Mouse (Mus musculus) heart, adult 8-10 months (tissue): ENCODE measurements around the gene Adamts2. TPM values are rescaled to one million over a fixed set of nuclear protein-coding genes. Genes with fewer than 3 reads are reported as not detected.

Experiments used
- DNase-seq: peaks from one replicate; pipeline ENCODE4 v3.0.0; 2022; ENCODE audit warnings: low spot score
- total RNA-seq, 4 experiments: library from RNA; stranded (reverse); gene quantifications; 2 replicates each; pipeline ENCODE4 v1.2.4; 2022

Adamts2 gene
- total RNA-seq, 4 experiments from 2014 or later: 6.1 to 7.1 (median 6.8) TPM

GRCm38 (mm10) chr11:50841023-50841735 lies 239.3 kb downstream of the Adamts2 start, which contains the start of gene Zfp879:
Zfp879 (minus strand) TSS chr11:50841552.
- DNase-seq: peak; percentile 86

GRCm38 (mm10) chr11:50845951-50846350 lies 244.1 kb downstream of the Adamts2 start:
- no peak for DNase-seq

GRCm38 (mm10) chr11:50847047-50847446 lies 245.2 kb downstream of the Adamts2 start:
- DNase-seq: no peak

GRCm38 (mm10) chr11:50848520-50849137 lies 246.7 kb downstream of the Adamts2 start:
- no peak for DNase-seq

- DNase-seq: no peak
Observed at GRCm38 (mm10) chr11:50849310-50849709, 247.4 kb downstream of the Adamts2 start.

- DNase-seq: no peak
Observed at GRCm38 (mm10) chr11:50850177-50850735, 248.4 kb downstream of the Adamts2 start, which contains the start of gene Grm6. Grm6 (plus strand) TSS chr11:50850685.

- no peak for DNase-seq
Observed at GRCm38 (mm10) chr11:50850989-50851601, 249.2 kb downstream of the Adamts2 start.

Other genes with a start within 250 kb of the Adamts2 start
- not detected for gene Cby3, start 247.6 kb upstream of the Adamts2 start, total RNA-seq
- 100 to 1,000 TPM in 2 of 4 experiments, 10 to 100 TPM in 2; 90.8 to 111 (median 97.3) TPM for gene Hnrnph1, start 225.1 kb upstream of the Adamts2 start, total RNA-seq
- gene Rufy1, start 171.0 kb upstream of the Adamts2 start, total RNA-seq: 10 to 100 TPM; 27.5 to 34.9 (median 30.2) TPM
- gene Zfp354c, start 225.6 kb downstream of the Adamts2 start, total RNA-seq: 1 to 10 TPM; 2.3 to 3.6 (median 2.5) TPM
- gene Zfp879, start 239.5 kb downstream of the Adamts2 start, total RNA-seq: 1 to 10 TPM; 1.2 to 2.1 (median 1.7) TPM
- not detected for gene Grm6, start 248.6 kb downstream of the Adamts2 start, total RNA-seq